Mouse (Mus musculus): Measurements from ENCODE around the gene Rnf111. TPM values are rescaled to one million over a fixed set of nuclear protein-coding genes. Genes with fewer than 3 reads are reported as not detected.
"Not testable (repeated sequence)": the region's sequence is repeated elsewhere in the genome, so short reads cannot be mapped to it uniquely, and the experiment has no call there.

The Rnf111 gene
- polyA plus RNA-seq, 1 experiment from 2014 or later = 28.8 TPM

DNA sequence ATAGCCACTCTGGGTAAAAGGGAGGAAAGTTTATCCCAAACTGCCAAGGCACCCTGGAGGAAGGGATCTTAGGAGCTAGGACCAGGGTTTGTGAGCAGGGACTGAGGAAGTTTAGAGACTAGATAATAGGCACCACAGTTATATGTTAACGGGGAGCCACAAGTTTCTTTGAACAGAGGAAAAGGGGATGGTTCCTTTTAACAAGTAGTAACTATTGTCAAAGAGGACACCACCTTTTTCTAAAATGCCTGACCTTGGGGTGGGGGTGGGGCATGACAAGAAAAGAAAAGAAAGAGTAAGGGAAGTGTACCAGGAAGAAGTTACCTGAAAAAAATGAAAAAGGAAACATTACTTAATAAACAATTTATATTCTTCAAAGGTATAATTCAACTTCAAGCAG lies 12.3 kb downstream of the Rnf111 start:
- H3K4me2 ChIP-seq = no peak overlapping the region
- 84% methylated on average over 1 of the region's 1 CpGs for WGBS
- 0 out of 2 replicates have a peak, but pooled peaks cover 4% of the 10 kb centered on the region for H3K4me1 ChIP-seq
- H3K4me3 ChIP-seq (replicated peaks) = no peak overlapping the region
- no peak overlapping the region for H3K9ac ChIP-seq (replicated peaks)
- no peaks in the 10 kb centered on the region for H3K9me3 ChIP-seq (replicated peaks)
- H3K36me3 ChIP-seq = peaks cover 4% of the 10 kb centered on the region; the same call in 1 of the 2 replicates
- no peak overlapping the region for H3K27ac ChIP-seq (replicated peaks)
- no peaks in the 10 kb centered on the region for H3K27me3 ChIP-seq (replicated peaks)
- no peak for ATAC-seq (ENCODE audit: low FRiP score)

DNA sequence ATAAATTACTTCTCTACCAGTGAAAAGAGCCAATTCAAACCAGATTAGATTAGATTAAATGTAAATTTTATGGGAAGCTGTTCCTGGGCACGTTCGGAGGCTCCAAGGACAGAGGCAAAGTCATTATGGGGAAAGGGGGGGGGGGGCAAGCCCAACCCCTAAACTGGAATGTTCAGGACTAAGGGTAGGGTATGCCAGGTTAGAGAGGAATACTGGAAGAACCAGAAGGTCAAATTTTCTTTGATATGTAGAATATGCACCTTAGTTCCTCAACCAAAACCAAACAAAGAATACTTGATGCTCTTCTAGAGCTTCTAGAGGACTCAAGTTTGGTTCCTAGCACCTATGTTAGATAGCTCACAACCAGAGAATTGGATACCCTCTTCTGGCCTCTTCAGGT lies 16.1 kb downstream of the Rnf111 start:
- Histone ChIP-seq H3K9ac (replicated peaks) (no peak overlapping the region), H3K9me3 (replicated peaks) (no peaks in the 10 kb centered on the region), H3K4me1 (no peaks in the 10 kb centered on the region), H3K27ac (replicated peaks) (no peak overlapping the region), H3K4me3 (replicated peaks) (no peak overlapping the region), H3K4me2 (no peak overlapping the region), H3K36me3 (peaks cover 4% of the 10 kb centered on the region; the same call in 1 of the 2 replicates), H3K27me3 (replicated peaks) (no peaks in the 10 kb centered on the region)
- WGBS = 31% methylated on average over 2 of the region's 2 CpGs
- no peak for ATAC-seq (ENCODE audit: low FRiP score)

DNA sequence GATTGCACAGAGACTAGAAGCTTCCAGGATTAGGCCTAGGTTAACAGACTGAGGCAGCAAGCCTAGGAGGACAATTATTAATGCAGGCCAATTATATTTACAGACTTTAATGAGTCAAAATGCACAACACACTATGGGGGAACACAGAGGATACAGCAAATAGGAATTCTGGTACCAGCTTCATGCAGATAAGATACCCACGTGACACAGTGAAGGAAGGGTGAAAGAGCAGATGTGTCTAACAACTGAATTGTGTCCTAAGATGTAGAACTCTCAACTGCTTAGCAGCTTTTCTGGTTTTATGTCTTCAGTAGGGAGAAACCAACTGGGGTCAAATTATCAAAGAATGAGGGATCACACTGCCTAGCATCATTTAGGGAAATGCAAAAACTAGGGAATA lies 17.7 kb downstream of the Rnf111 start:
- H3K27ac ChIP-seq (replicated peaks) = no peak overlapping the region
- 91% methylated on average over 1 of the region's 1 CpGs for WGBS
- H3K9ac ChIP-seq (replicated peaks) = no peak overlapping the region
- H3K4me2 ChIP-seq = no peak overlapping the region
- H3K4me3 ChIP-seq (replicated peaks) = no peak overlapping the region
- no peaks in the 10 kb centered on the region for H3K4me1 ChIP-seq
- peaks cover 4% of the 10 kb centered on the region; the same call in 1 of the 2 replicates for H3K36me3 ChIP-seq
- no peak for ATAC-seq (ENCODE audit: low FRiP score)
- H3K27me3 ChIP-seq (replicated peaks) = no peaks in the 10 kb centered on the region
- H3K9me3 ChIP-seq (replicated peaks) = no peaks in the 10 kb centered on the region

DNA sequence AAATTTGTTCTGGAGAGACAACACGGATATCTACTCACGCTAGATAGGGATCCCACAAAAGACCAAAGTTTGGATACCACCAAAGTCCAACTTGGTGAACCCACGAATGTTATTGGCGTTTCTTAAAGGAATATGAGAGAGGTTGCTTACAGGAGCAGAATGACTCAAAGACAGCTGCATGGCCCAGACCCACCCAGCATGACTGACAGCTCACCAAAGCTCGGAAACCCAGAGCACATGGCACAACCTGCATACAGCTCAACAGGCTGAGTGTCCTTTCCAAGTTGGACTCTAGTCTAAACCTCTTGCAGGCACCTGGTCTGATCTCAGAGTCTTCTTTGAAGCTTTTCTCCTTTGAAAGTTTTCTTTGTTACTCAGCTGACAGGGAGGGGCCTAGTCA lies 20.0 kb downstream of the Rnf111 start:
- H3K9ac ChIP-seq (replicated peaks) = no peak overlapping the region
- no peak overlapping the region for H3K27ac ChIP-seq (replicated peaks)
- WGBS = 95% methylated on average over 5 of the region's 5 CpGs
- H3K4me1 ChIP-seq = no peaks in the 10 kb centered on the region
- H3K9me3 ChIP-seq (replicated peaks) = no peaks in the 10 kb centered on the region
- H3K36me3 ChIP-seq = no peaks in the 10 kb centered on the region
- no peak for ATAC-seq (ENCODE audit: low FRiP score)
- no peak overlapping the region for H3K4me3 ChIP-seq (replicated peaks)
- H3K27me3 ChIP-seq (replicated peaks) = no peaks in the 10 kb centered on the region
- H3K4me2 ChIP-seq = no peak overlapping the region

DNA sequence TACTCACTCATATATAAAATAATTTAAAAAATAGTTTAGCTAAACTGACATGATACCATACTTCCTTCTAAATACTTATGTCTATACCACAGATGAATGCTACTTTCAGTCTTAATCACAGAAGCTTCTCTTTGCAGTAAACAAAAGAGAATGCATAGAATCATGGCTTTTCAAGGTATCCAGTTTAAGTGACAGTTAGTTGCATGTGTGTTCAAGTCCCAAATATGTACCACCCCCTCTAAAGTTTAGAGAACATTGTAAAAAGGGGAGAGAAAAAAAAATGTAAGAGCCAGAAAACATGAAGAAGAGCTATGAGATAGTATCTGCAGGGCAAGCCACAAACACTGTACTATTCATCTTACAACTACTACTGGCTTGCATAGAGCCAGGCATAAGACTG lies 21.7 kb downstream of the Rnf111 start:
- H3K27ac ChIP-seq (replicated peaks) = no peak overlapping the region
- no peak overlapping the region for H3K4me3 ChIP-seq (replicated peaks)
- H3K9ac ChIP-seq (replicated peaks) = no peak overlapping the region
- H3K9me3 ChIP-seq (replicated peaks) = no peaks in the 10 kb centered on the region
- H3K36me3 ChIP-seq = no peaks in the 10 kb centered on the region
- H3K4me2 ChIP-seq = no peak overlapping the region
- H3K27me3 ChIP-seq (replicated peaks) = no peaks in the 10 kb centered on the region
- H3K4me1 ChIP-seq = no peaks in the 10 kb centered on the region
- ATAC-seq (ENCODE audit: low FRiP score) = no peak

DNA sequence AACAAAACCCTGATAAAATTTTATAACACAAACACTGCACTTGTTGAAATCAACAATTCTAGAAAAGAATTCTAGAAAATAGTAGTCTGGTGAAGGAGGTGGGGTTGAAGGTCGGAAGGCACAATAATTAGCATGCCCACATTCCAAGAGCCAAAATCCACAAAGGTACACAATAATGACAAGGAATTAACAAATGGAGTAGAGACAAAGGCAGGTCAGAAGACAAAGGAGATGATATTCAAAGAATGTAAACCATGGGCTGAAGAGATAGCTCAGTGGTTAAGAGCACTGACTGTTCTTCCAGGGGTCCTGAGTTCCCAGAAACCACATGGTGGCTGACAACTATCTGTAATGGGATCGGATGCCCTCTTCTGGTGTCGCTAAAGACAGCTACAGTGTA lies 26.3 kb downstream of the Rnf111 start:
- Histone ChIP-seq H3K4me2 (no peak overlapping the region), H3K27ac (replicated peaks) (no peak overlapping the region), H3K27me3 (replicated peaks) (no peaks in the 10 kb centered on the region), H3K4me3 (replicated peaks) (no peak overlapping the region), H3K9me3 (replicated peaks) (no peaks in the 10 kb centered on the region), H3K4me1 (no peaks in the 10 kb centered on the region), H3K36me3 (peaks cover 19% of the 10 kb centered on the region), H3K9ac (replicated peaks) (no peak overlapping the region)
- no peak for ATAC-seq (ENCODE audit: low FRiP score)
- 87% methylated on average over 3 of the region's 3 CpGs for WGBS

DNA sequence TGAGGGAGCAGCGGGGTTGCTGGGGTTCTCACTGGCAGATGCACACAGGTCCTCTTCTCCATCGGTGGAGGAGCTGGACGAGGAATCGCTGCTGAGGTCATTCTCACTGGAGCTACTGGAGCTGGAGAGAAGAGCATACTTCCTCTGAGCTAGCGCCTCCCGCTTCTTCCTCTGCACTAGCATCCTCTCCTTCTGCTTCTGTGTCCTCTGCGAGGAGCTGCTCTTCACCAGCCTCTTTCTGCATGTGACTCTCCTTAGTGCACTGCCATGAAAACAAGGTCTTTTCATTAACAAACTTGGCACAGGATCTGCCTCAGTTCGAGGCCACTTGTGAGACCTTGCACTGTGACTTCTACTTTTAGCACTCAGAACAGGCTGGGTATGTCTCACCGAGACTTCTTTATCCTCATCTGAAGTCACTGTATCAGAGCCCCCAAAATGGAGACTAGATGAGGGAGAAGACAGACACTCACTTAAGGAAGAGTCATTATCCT lies 27.7 kb downstream of the Rnf111 start:
- no peaks in the 10 kb centered on the region for H3K9me3 ChIP-seq (replicated peaks)
- H3K4me3 ChIP-seq (replicated peaks) = no peak overlapping the region
- ATAC-seq (ENCODE audit: low FRiP score) = no peak
- 93% methylated on average over 9 of the region's 9 CpGs for WGBS
- no peak overlapping the region for H3K9ac ChIP-seq (replicated peaks)
- no peaks in the 10 kb centered on the region for H3K27me3 ChIP-seq (replicated peaks)
- no peak overlapping the region for H3K4me2 ChIP-seq
- H3K4me1 ChIP-seq = no peaks in the 10 kb centered on the region
- H3K27ac ChIP-seq (replicated peaks) = no peak overlapping the region
- peaks cover 19% of the 10 kb centered on the region for H3K36me3 ChIP-seq

DNA sequence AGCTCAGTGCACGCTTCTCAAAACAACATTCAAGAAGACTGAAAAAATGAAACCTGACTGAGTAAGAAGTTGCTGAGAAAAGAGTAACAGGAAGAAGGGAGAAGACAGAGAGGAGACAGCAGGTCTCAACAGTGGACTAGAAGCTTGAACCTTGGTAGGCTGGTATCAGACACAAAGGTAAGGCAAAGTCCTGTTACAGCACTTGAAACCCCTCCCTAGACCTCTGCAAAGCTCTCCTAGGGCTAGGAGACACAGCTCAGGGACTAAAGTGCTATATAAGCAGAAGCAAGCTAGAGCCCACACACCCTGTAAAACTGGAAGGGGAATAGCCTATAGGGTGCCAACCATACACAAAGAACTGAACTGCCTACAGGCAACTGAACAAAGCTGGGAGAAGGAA lies 30.1 kb downstream of the Rnf111 start:
- Histone ChIP-seq H3K36me3 (peaks cover 19% of the 10 kb centered on the region), H3K9ac (replicated peaks) (no peak overlapping the region), H3K27me3 (replicated peaks) (no peaks in the 10 kb centered on the region), H3K9me3 (replicated peaks) (no peaks in the 10 kb centered on the region), H3K4me1 (no peaks in the 10 kb centered on the region), H3K4me3 (replicated peaks) (no peak overlapping the region), H3K4me2 (no peak overlapping the region), H3K27ac (replicated peaks) (no peak overlapping the region)
- 94% methylated on average over 1 of the region's 1 CpGs for WGBS
- ATAC-seq (ENCODE audit: low FRiP score) = no peak

DNA sequence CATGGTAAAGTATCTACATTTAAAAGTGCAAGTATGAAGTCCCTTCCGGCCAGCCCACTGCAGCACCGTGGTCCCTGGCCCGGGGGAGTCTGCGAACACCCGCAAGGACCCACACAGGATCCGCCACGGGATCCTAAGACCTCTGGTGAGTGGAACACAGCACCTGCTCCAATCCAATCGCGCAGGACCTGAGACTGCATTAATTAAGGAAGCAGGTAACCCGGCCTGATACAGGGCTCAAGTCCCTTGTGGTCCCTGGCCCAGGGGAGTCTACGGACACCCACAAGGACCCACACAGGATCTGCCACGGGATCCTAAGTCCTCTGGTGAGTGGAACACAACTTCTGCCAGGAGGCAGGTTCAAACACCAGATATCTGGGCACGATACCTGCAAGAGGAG lies 40.4 kb downstream of the Rnf111 start:
- not testable (repeated sequence) for ATAC-seq (ENCODE audit: low FRiP score); H3K27me3 ChIP-seq (replicated peaks); H3K9ac ChIP-seq (replicated peaks); H3K4me3 ChIP-seq (replicated peaks); H3K4me1 ChIP-seq; H3K4me2 ChIP-seq; H3K9me3 ChIP-seq (replicated peaks); H3K27ac ChIP-seq (replicated peaks)
- WGBS = 97% methylated on average over 13 of the region's 13 CpGs
- peaks cover 11% of the 10 kb centered on the region for H3K36me3 ChIP-seq

DNA sequence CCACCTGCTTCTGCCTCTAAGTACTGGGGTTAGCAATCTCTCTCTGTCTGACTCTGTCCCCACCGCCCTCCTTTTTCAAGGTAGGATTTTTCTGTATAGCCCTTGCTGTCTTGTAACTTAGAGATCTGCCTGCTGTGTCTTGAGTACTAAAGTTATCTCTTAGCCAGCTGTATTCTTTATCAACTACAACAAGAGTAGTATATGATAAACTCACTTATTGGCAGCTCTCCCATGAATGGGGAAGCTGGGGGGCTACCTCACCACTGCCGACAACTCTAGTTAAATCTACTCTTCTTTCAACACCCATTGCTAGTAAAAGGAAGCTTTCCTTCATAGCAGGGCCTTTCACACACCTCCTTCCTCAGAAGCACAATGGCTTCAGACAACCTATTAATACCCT lies 51.2 kb downstream of the Rnf111 start:
- no peak for ATAC-seq (ENCODE audit: low FRiP score)
- no peaks in the 10 kb centered on the region for H3K27me3 ChIP-seq (replicated peaks)
- H3K9me3 ChIP-seq (replicated peaks) = no peaks in the 10 kb centered on the region
- H3K4me1 ChIP-seq = no peaks in the 10 kb centered on the region
- H3K9ac ChIP-seq (replicated peaks) = no peak overlapping the region
- peaks cover 37% of the 10 kb centered on the region for H3K36me3 ChIP-seq
- 99% methylated on average over 2 of the region's 2 CpGs for WGBS
- no peak overlapping the region for H3K4me2 ChIP-seq
- H3K4me3 ChIP-seq (replicated peaks) = no peak overlapping the region
- no peak overlapping the region for H3K27ac ChIP-seq (replicated peaks)

DNA sequence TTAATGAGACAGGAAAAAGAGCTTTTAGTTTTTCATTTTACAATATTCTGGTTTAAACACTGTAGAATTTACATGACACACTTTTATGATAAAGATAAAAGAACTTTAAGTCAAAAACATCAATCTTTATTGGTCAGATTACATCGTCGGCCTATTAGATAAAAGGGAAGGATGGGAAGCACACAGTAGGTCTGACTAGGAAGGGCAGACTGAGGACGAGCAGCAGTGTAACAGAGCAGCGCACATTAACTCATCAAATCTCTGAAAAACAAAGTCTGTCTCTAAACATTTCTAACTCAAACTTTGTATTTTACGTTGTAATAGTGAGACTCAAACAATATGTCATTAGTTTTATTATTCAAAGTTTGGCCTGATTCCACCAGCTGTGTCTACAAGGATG lies 54.5 kb downstream of the Rnf111 start:
- Histone ChIP-seq H3K36me3 (peaks cover 31% of the 10 kb centered on the region), H3K27me3 (replicated peaks) (no peaks in the 10 kb centered on the region), H3K4me1 (no peaks in the 10 kb centered on the region), H3K9me3 (replicated peaks) (no peaks in the 10 kb centered on the region), H3K9ac (replicated peaks) (no peak overlapping the region), H3K27ac (replicated peaks) (no peak overlapping the region), H3K4me2 (no peak overlapping the region), H3K4me3 (replicated peaks) (no peak overlapping the region)
- WGBS = 93% methylated on average over 5 of the region's 5 CpGs
- ATAC-seq (ENCODE audit: low FRiP score) = no peak

DNA sequence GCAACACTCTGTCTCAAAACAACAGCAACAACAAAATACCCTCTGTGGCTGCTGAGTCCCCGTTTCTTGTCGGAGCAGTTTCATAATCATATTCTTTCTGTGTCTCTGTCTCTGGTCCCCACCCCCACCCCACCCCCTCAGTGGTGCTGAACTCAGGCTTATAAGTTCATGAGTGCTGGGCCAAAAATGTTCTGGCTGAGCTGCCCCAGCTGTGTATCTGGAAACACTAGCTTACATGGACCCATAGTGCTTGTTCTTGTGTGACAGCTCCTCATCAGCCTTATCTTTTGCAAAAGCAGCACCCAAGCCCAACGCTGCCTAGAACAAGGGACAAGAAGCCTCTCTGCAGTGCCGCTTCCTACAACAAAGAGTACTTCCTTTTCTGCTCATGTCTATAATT lies 63.6 kb downstream of the Rnf111 start:
- Histone ChIP-seq H3K4me1 (no peaks in the 10 kb centered on the region), H3K27me3 (replicated peaks) (no peaks in the 10 kb centered on the region), H3K4me3 (replicated peaks) (no peak overlapping the region), H3K4me2 (no peak overlapping the region), H3K36me3 (peaks cover 39% of the 10 kb centered on the region), H3K27ac (replicated peaks) (no peak overlapping the region), H3K9ac (replicated peaks) (no peak overlapping the region), H3K9me3 (replicated peaks) (no peaks in the 10 kb centered on the region)
- 98% methylated on average over 4 of the region's 4 CpGs for WGBS
- no peak for ATAC-seq (ENCODE audit: low FRiP score)

DNA sequence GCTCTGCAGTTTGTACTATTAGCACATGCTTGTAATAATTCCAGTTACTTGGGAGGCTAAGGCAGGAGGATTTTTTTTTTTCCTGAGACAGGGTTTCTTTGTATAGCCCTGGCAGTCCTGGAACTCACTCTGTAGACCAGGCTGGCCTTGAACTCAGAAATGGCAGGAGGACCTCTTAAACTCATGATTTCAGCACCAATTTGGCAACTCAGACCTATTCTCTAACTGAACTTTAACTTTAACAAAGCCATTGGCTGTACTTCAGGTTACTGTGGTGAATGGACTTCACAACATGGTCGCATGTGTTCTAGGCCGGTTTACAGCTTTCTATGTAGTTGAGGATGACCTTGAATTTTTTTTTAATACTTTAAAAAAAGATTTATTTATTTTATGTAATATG lies 80.9 kb downstream of the Rnf111 start:
- ATAC-seq (ENCODE audit: low FRiP score) = no peak
- no peaks in the 10 kb centered on the region for H3K27me3 ChIP-seq (replicated peaks)
- H3K4me2 ChIP-seq = no peak overlapping the region
- H3K27ac ChIP-seq (replicated peaks) = no peak overlapping the region
- no peaks in the 10 kb centered on the region for H3K9me3 ChIP-seq (replicated peaks)
- H3K9ac ChIP-seq (replicated peaks) = no peak overlapping the region
- WGBS = 98% methylated on average over 2 of the region's 2 CpGs
- H3K36me3 ChIP-seq = peaks cover 35% of the 10 kb centered on the region
- no peak overlapping the region for H3K4me3 ChIP-seq (replicated peaks)
- peaks cover 10% of the 10 kb centered on the region for H3K4me1 ChIP-seq
